Mouse (Mus musculus): ENCODE results near the gene Foxk1. TPM values are rescaled to one million over a fixed set of nuclear protein-coding genes. Genes with fewer than 3 reads are reported as not detected.

The Foxk1 gene
- polyA plus RNA-seq, 1 experiment from 2014 or later = 4.4 TPM

GRCm38 (mm10) chr5:142439911-142440432 lies 38.7 kb downstream of the Foxk1 start:
- peak overlapping the region; percentile 50 for H3K9ac ChIP-seq (replicated peaks; ENCODE audit: low read length)
- peak overlapping the region; percentile 55 for H3K4me2 ChIP-seq (replicated peaks; ENCODE audit: low read depth, low read length)
- no peaks in the 10 kb centered on the region for H3K9me3 ChIP-seq (ENCODE audit: low read length)
- peaks cover 16% of the 10 kb centered on the region for H3K36me3 ChIP-seq (ENCODE audit: insufficient read depth, low read length)
- ATAC-seq (ENCODE audit: low FRiP score, low TSS enrichment) = peak; percentile 49
- H3K27ac ChIP-seq (ENCODE audit: low read length) = peak overlapping the region; percentile 94
- H3K27me3 ChIP-seq (ENCODE audit: insufficient read depth, low read length) = no peaks in the 10 kb centered on the region
- peaks cover 58% of the 10 kb centered on the region for H3K4me1 ChIP-seq (ENCODE audit: insufficient read depth, low read length)
- H3K4me3 ChIP-seq (ENCODE audit: low read length) = peak overlapping the region; percentile 30
- WGBS = 3% methylated on average over 11 of the region's 12 CpGs

GRCm38 (mm10) chr5:142440451-142441147 lies 39.3 kb downstream of the Foxk1 start:
- H3K9me3 ChIP-seq (ENCODE audit: low read length) = no peaks in the 10 kb centered on the region
- peaks cover 60% of the 10 kb centered on the region for H3K4me1 ChIP-seq (ENCODE audit: insufficient read depth, low read length)
- under 1% methylated on average over 19 of the region's 19 CpGs for WGBS
- peak overlapping the region; percentile 55 for H3K9ac ChIP-seq (replicated peaks; ENCODE audit: low read length)
- no peaks in the 10 kb centered on the region for H3K27me3 ChIP-seq (ENCODE audit: insufficient read depth, low read length)
- H3K4me2 ChIP-seq (replicated peaks; ENCODE audit: low read depth, low read length) = peak overlapping the region; percentile 55
- peak overlapping the region; percentile 30 for H3K4me3 ChIP-seq (ENCODE audit: low read length)
- H3K36me3 ChIP-seq (ENCODE audit: insufficient read depth, low read length) = peaks cover 11% of the 10 kb centered on the region
- H3K27ac ChIP-seq (ENCODE audit: low read length) = peak overlapping the region; percentile 94
- ATAC-seq (ENCODE audit: low FRiP score, low TSS enrichment) = peak; percentile 96

GRCm38 (mm10) chr5:142441332-142442044 lies 40.2 kb downstream of the Foxk1 start:
- Histone ChIP-seq H3K4me2 (replicated peaks; ENCODE audit: low read depth, low read length) (peak overlapping the region; percentile 55), H3K4me3 (ENCODE audit: low read length) (no peak overlapping the region), H3K36me3 (ENCODE audit: insufficient read depth, low read length) (peaks cover 3% of the 10 kb centered on the region), H3K9me3 (ENCODE audit: low read length) (no peaks in the 10 kb centered on the region), H3K4me1 (ENCODE audit: insufficient read depth, low read length) (peaks cover 64% of the 10 kb centered on the region), H3K9ac (replicated peaks; ENCODE audit: low read length) (peak overlapping the region; percentile 55), H3K27ac (ENCODE audit: low read length) (peak overlapping the region; percentile 94), H3K27me3 (ENCODE audit: insufficient read depth, low read length) (no peaks in the 10 kb centered on the region)
- WGBS = 57% methylated on average over 22 of the region's 22 CpGs
- ATAC-seq (ENCODE audit: low FRiP score, low TSS enrichment) = peak; percentile 11; the same call in 1 of the 2 replicates

GRCm38 (mm10) chr5:142442045-142442440 lies 40.7 kb downstream of the Foxk1 start:
- no peaks in the 10 kb centered on the region for H3K36me3 ChIP-seq (ENCODE audit: insufficient read depth, low read length)
- peak overlapping the region; percentile 55; the same call in 1 of the 2 replicates for H3K4me2 ChIP-seq (replicated peaks; ENCODE audit: low read depth, low read length)
- H3K4me3 ChIP-seq (ENCODE audit: low read length) = no peak overlapping the region
- WGBS = 77% methylated on average over 7 of the region's 7 CpGs
- H3K4me1 ChIP-seq (ENCODE audit: insufficient read depth, low read length) = peaks cover 64% of the 10 kb centered on the region
- ATAC-seq (ENCODE audit: low FRiP score, low TSS enrichment) = no peak
- no peaks in the 10 kb centered on the region for H3K9me3 ChIP-seq (ENCODE audit: low read length)
- no peaks in the 10 kb centered on the region for H3K27me3 ChIP-seq (ENCODE audit: insufficient read depth, low read length)
- peak overlapping the region; percentile 16; the same call in 1 of the 2 replicates for H3K9ac ChIP-seq (replicated peaks; ENCODE audit: low read length)
- peak overlapping the region; percentile 94 for H3K27ac ChIP-seq (ENCODE audit: low read length)

GRCm38 (mm10) chr5:142443514-142443913 lies 42.2 kb downstream of the Foxk1 start:
- Histone ChIP-seq H3K9me3 (ENCODE audit: low read length) (no peaks in the 10 kb centered on the region), H3K4me2 (replicated peaks; ENCODE audit: low read depth, low read length) (no peak overlapping the region), H3K4me3 (ENCODE audit: low read length) (no peak overlapping the region), H3K36me3 (ENCODE audit: insufficient read depth, low read length) (no peaks in the 10 kb centered on the region), H3K4me1 (ENCODE audit: insufficient read depth, low read length) (peaks cover 63% of the 10 kb centered on the region), H3K9ac (replicated peaks; ENCODE audit: low read length) (no peak overlapping the region), H3K27ac (ENCODE audit: low read length) (0 out of 2 replicates have a peak overlapping the region, but pooled peaks have one; percentile 9), H3K27me3 (ENCODE audit: insufficient read depth, low read length) (no peaks in the 10 kb centered on the region)
- ATAC-seq (ENCODE audit: low FRiP score, low TSS enrichment) = no peak
- WGBS = 59% methylated on average over 15 of the region's 15 CpGs

- Histone ChIP-seq H3K27ac (ENCODE audit: low read length) (0 out of 2 replicates have a peak overlapping the region, but pooled peaks have one; percentile 9), H3K36me3 (ENCODE audit: insufficient read depth, low read length) (peaks cover 4% of the 10 kb centered on the region; the same call in 1 of the 2 replicates), H3K4me1 (ENCODE audit: insufficient read depth, low read length) (peaks cover 59% of the 10 kb centered on the region), H3K4me2 (replicated peaks; ENCODE audit: low read depth, low read length) (no peak overlapping the region), H3K9ac (replicated peaks; ENCODE audit: low read length) (0 out of 2 replicates have a peak overlapping the region, but pooled peaks have one; percentile 2), H3K9me3 (ENCODE audit: low read length) (no peaks in the 10 kb centered on the region), H3K4me3 (ENCODE audit: low read length) (no peak overlapping the region), H3K27me3 (ENCODE audit: insufficient read depth, low read length) (no peaks in the 10 kb centered on the region)
- ATAC-seq (ENCODE audit: low FRiP score, low TSS enrichment) = no peak
- 66% methylated on average over 14 of the region's 14 CpGs for WGBS
These were observed 42.7 kb downstream of the Foxk1 start for GRCm38 (mm10) chr5:142443994-142444393.

- Histone ChIP-seq H3K9ac (replicated peaks; ENCODE audit: low read length) (no peak overlapping the region), H3K4me2 (replicated peaks; ENCODE audit: low read depth, low read length) (no peak overlapping the region), H3K27ac (ENCODE audit: low read length) (no peak overlapping the region), H3K27me3 (ENCODE audit: insufficient read depth, low read length) (no peaks in the 10 kb centered on the region), H3K36me3 (ENCODE audit: insufficient read depth, low read length) (peaks cover 13% of the 10 kb centered on the region), H3K4me1 (ENCODE audit: insufficient read depth, low read length) (peaks cover 49% of the 10 kb centered on the region), H3K9me3 (ENCODE audit: low read length) (no peaks in the 10 kb centered on the region), H3K4me3 (ENCODE audit: low read length) (no peak overlapping the region)
- WGBS = 61% methylated on average over 11 of the region's 11 CpGs
- ATAC-seq (ENCODE audit: low FRiP score, low TSS enrichment) = no peak
These were observed 43.7 kb downstream of the Foxk1 start for GRCm38 (mm10) chr5:142444791-142445531.

- no peaks in the 10 kb centered on the region for H3K27me3 ChIP-seq (ENCODE audit: insufficient read depth, low read length)
- 56% methylated on average over 8 of the region's 8 CpGs for WGBS
- no peaks in the 10 kb centered on the region for H3K9me3 ChIP-seq (ENCODE audit: low read length)
- H3K27ac ChIP-seq (ENCODE audit: low read length) = no peak overlapping the region; the same call in 1 of the 2 replicates
- ATAC-seq (ENCODE audit: low FRiP score, low TSS enrichment) = no peak
- peaks cover 20% of the 10 kb centered on the region for H3K36me3 ChIP-seq (ENCODE audit: insufficient read depth, low read length)
- H3K9ac ChIP-seq (replicated peaks; ENCODE audit: low read length) = no peak overlapping the region
- peaks cover 47% of the 10 kb centered on the region for H3K4me1 ChIP-seq (ENCODE audit: insufficient read depth, low read length)
- no peak overlapping the region for H3K4me3 ChIP-seq (ENCODE audit: low read length)
- H3K4me2 ChIP-seq (replicated peaks; ENCODE audit: low read depth, low read length) = no peak overlapping the region
These were observed 44.4 kb downstream of the Foxk1 start for GRCm38 (mm10) chr5:142445709-142446108.

GRCm38 (mm10) chr5:142448076-142448475 lies 46.8 kb downstream of the Foxk1 start:
- H3K9me3 ChIP-seq (ENCODE audit: low read length) = no peaks in the 10 kb centered on the region
- peaks cover 25% of the 10 kb centered on the region for H3K4me1 ChIP-seq (ENCODE audit: insufficient read depth, low read length)
- H3K4me3 ChIP-seq (ENCODE audit: low read length) = peak overlapping the region; percentile 8; the same call in 1 of the 2 replicates
- H3K27ac ChIP-seq (ENCODE audit: low read length) = no peak overlapping the region
- WGBS = 9% methylated on average over 9 of the region's 9 CpGs
- H3K9ac ChIP-seq (replicated peaks; ENCODE audit: low read length) = no peak overlapping the region; the same call in 1 of the 2 replicates
- no peak overlapping the region for H3K4me2 ChIP-seq (replicated peaks; ENCODE audit: low read depth, low read length)
- no peaks in the 10 kb centered on the region for H3K27me3 ChIP-seq (ENCODE audit: insufficient read depth, low read length)
- peak; percentile 52 for ATAC-seq (ENCODE audit: low FRiP score, low TSS enrichment)
- peaks cover 26% of the 10 kb centered on the region for H3K36me3 ChIP-seq (ENCODE audit: insufficient read depth, low read length)
